Mouse (Mus musculus) limb, embryonic 10.5 days (tissue): Measurements from ENCODE around the gene Rfesd. TPM values are rescaled to one million over a fixed set of nuclear protein-coding genes. Genes with fewer than 3 reads are reported as not detected.

ENCODE experiments used
- DNase-seq: peaks from one replicate; pipeline ENCODE4 v3.0.0-alpha.2; 2017; ENCODE audit warnings: low spot score
- H3K27ac ChIP-seq: fragments of 300-500 bp; sonication (generic); 2 replicates; pipeline ENCODE4 v1.5.1; 2016; ENCODE audit warnings: mild to moderate bottlenecking
- H3K27me3 ChIP-seq: fragments of 300-500 bp; sonication (generic); 2 replicates; pipeline ENCODE4 v1.6.1; 2016; ENCODE audit warnings: low read depth, mild to moderate bottlenecking; ENCODE audit not compliant: poor library complexity, severe bottlenecking
- H3K36me3 ChIP-seq: fragments of 300-500 bp; sonication (generic); 2 replicates; pipeline ENCODE4 v1.6.1; 2016; ENCODE audit warnings: mild to moderate bottlenecking, moderate library complexity
- H3K4me1 ChIP-seq: fragments of 300-500 bp; sonication (generic); 2 replicates; pipeline ENCODE4 v1.6.1; 2016
- H3K4me3 ChIP-seq: fragments of 300-500 bp; sonication (generic); 2 replicates; pipeline ENCODE4 v1.5.1; 2016; ENCODE audit warnings: mild to moderate bottlenecking, moderate library complexity
- H3K9me3 ChIP-seq: fragments of 300-500 bp; sonication (generic); replicated peaks from 2 replicates; pipeline ENCODE4 v1.6.1; 2016; ENCODE audit warnings: mild to moderate bottlenecking
- WGBS: fragments of 180-500 bp; shearing (Covaris S2); methylation state at CpG from one replicate; pipeline ENCODE4 v1.1.7; 2016; 5-methylcytosine and 5-hydroxymethylcytosine counted together
- polyA plus RNA-seq: library from polyadenylated mRNA; unstranded; fragments of >200 nt; fragmentation: Nextera tagmentation; extraction: Ambion mirVana; gene quantifications from 2 replicates; pipeline ENCODE4 v1.2.1, GENCODE M21; 2016

Rfesd gene
- polyA plus RNA-seq, 1 experiment from 2014 or later = 25.7 TPM

- H3K4me3 ChIP-seq = no peak within 1 kb of the TSS
- WGBS = 82% methylated on average over 1 of the region's 1 CpGs
- H3K27me3 ChIP-seq = no peaks in the 10 kb centered on the region
- no peaks in the 10 kb centered on the region for H3K9me3 ChIP-seq
- no peaks in the 10 kb centered on the region for H3K36me3 ChIP-seq
- H3K27ac ChIP-seq = no peak within 1 kb of the TSS
- no peak for DNase-seq
- no peaks in the 10 kb centered on the region for H3K4me1 ChIP-seq
These were observed 51.7 kb downstream of the Rfesd start, which contains the start of gene Spata9 for GRCm38 (mm10) chr13:75966850-75967249. Spata9 (plus strand) TSS chr13:75967150.

GRCm38 (mm10) chr13:75955357-75955992 lies 63.0 kb downstream of the Rfesd start:
- Histone ChIP-seq H3K4me3 (no peak overlapping the region), H3K4me1 (peaks cover 4% of the 10 kb centered on the region), H3K27me3 (no peaks in the 10 kb centered on the region), H3K27ac (no peak overlapping the region), H3K36me3 (no peaks in the 10 kb centered on the region), H3K9me3 (no peaks in the 10 kb centered on the region)
- no peak for DNase-seq

Other genes with a start within 250 kb of the Rfesd start
- 16.9 and 21.4 TPM in 2 replicates for gene Glrx, start 178.9 kb downstream of the Rfesd start, polyA plus RNA-seq
- 60.3 and 66.4 TPM in 2 replicates for gene Rhobtb3, start 74.8 kb downstream of the Rfesd start, polyA plus RNA-seq
- gene Spata9, start 51.6 kb downstream of the Rfesd start, polyA plus RNA-seq = 0.23 and 0.38 TPM in 2 replicates
- gene Gpr150, start 38.3 kb upstream of the Rfesd start, polyA plus RNA-seq = 0.41 and 0.48 TPM in 2 replicates
- 4.6 and 5.2 TPM in 2 replicates for gene Arsk, start 79.9 kb upstream of the Rfesd start, polyA plus RNA-seq
- gene Ttc37, start 80.0 kb upstream of the Rfesd start, polyA plus RNA-seq = 15.9 and 18.7 TPM in 2 replicates